8 mouse cellular contexts compared by ENCODE assay signal in genomic region chr10:79997034-79997760, GRCm38 (mm10). TPM values are rescaled to one million over a fixed set of nuclear protein-coding genes. Genes with fewer than 3 reads are reported as not detected.
DNase-seq lines count a peak whose midpoint lies in the region; ATAC-seq and TF ChIP-seq lines count a peak whose summit lies in the region.

No protein-coding gene starts in this region.

- H3K9ac ChIP-seq in intestine, embryonic 16.5 days (ENCODE audit: low read depth, low read length) = peak overlapping the region; percentile 68
- H3K9ac ChIP-seq in liver, embryonic 12.5 days = peak overlapping the region; percentile 87
- H3K9ac ChIP-seq in stomach, postnatal 0 days (ENCODE audit: low read length) = peak overlapping the region; percentile 63

- no peak for TF ChIP-seq EP300 in stomach, postnatal 0 days (optimal IDR thresholded peaks at IDR 0.05)

- 0 out of 2 replicates have a peak, but pooled peaks cover 6% of the 10 kb centered on the region for H3K27me3 ChIP-seq in intestine, embryonic 16.5 days (replicated peaks; ENCODE audit: control insufficient read depth, insufficient read depth, low read length)
- H3K27me3 ChIP-seq in liver, embryonic 12.5 days (replicated peaks) = peaks cover 4% of the 10 kb centered on the region
- H3K27me3 ChIP-seq in stomach, postnatal 0 days (ENCODE audit: control insufficient read depth, insufficient read depth, low read length) = no peaks in the 10 kb centered on the region

- peaks cover 7% of the 10 kb centered on the region for H3K4me1 ChIP-seq in intestine, embryonic 16.5 days (ENCODE audit: control insufficient read depth, insufficient read depth, low read length)
- peaks cover 75% of the 10 kb centered on the region for H3K4me1 ChIP-seq in liver, embryonic 12.5 days
- no peaks in the 10 kb centered on the region for H3K4me1 ChIP-seq in stomach, postnatal 0 days (replicated peaks; ENCODE audit: control insufficient read depth, insufficient read depth)

- DNase-seq in 3T3-L1 (ENCODE audit: low read depth, low spot score) (peak; percentile 84), R1 (ENCODE audit: low read depth, low spot score) (peak; percentile 95)
- peak; percentile 95 for DNase-seq in embryo, embryonic 10 days (ENCODE audit: low spot score)
- peak; percentile 51 for DNase-seq in gastrocnemius, postnatal 14 days
- peak; percentile 69 for DNase-seq in stomach, postnatal 0 days (ENCODE audit: low spot score)

- H3K4me3 ChIP-seq in intestine, embryonic 16.5 days (ENCODE audit: low read length) = peak overlapping the region; percentile 57
- peak overlapping the region; percentile 75 for H3K4me3 ChIP-seq in liver, embryonic 12.5 days
- H3K4me3 ChIP-seq in stomach, postnatal 0 days (ENCODE audit: low read depth, low read length) = peak overlapping the region; percentile 52

- intact Hi-C loops in gastrocnemius, postnatal 14 days (cut with DNase I; ENCODE audit: low total_unique reads) = no loop called here

- under 1% methylated on average over 35 of the region's 35 CpGs for WGBS in intestine, embryonic 16.5 days
- WGBS in liver, embryonic 12.5 days (ENCODE audit: insufficient replicate concordance) = 2% methylated on average over 35 of the region's 35 CpGs
- WGBS in stomach, postnatal 0 days = 1% methylated on average over 35 of the region's 35 CpGs

- H3K4me2 ChIP-seq in intestine, embryonic 16.5 days (ENCODE audit: low read depth, low read length) = peak overlapping the region; percentile 90
- peak overlapping the region; percentile 92 for H3K4me2 ChIP-seq in liver, embryonic 12.5 days
- peak overlapping the region; percentile 80 for H3K4me2 ChIP-seq in stomach, postnatal 0 days (replicated peaks; ENCODE audit: low read depth)

- peak; percentile 60 for ATAC-seq in intestine, embryonic 16.5 days
- peak; percentile 74 for ATAC-seq in liver, embryonic 12.5 days
- 0 out of 2 replicates have a peak, but pooled peaks have one; percentile 20 for ATAC-seq in monocyte, adult 5-6 weeks (replicated peaks; ENCODE audit: insufficient number of reproducible peaks, low FRiP score, low TSS enrichment, poor library complexity, severe bottlenecking)
- ATAC-seq in stomach, postnatal 0 days (ENCODE audit: low FRiP score, low TSS enrichment) = peak; percentile 38; the same call in 1 of the 2 replicates

- peak overlapping the region; percentile 62 for H3K27ac ChIP-seq in intestine, embryonic 16.5 days (ENCODE audit: low read length)
- peak overlapping the region; percentile 93 for H3K27ac ChIP-seq in liver, embryonic 12.5 days
- peak overlapping the region; percentile 58 for H3K27ac ChIP-seq in stomach, postnatal 0 days (replicated peaks)

- H3K36me3 ChIP-seq in intestine, embryonic 16.5 days (ENCODE audit: control insufficient read depth, insufficient read depth, low read length) = peaks cover 6% of the 10 kb centered on the region; the same call in 1 of the 2 replicates
- H3K36me3 ChIP-seq in liver, embryonic 12.5 days = peaks cover 70% of the 10 kb centered on the region
- peaks cover 15% of the 10 kb centered on the region for H3K36me3 ChIP-seq in stomach, postnatal 0 days (ENCODE audit: control insufficient read depth, insufficient read depth, low read length)

- TF ChIP-seq CTCF in stomach, postnatal 0 days (IDR thresholded peaks at IDR 0.05; ENCODE audit: low read depth) = no peak

- no peaks in the 10 kb centered on the region for H3K9me3 ChIP-seq in intestine, embryonic 16.5 days (ENCODE audit: control insufficient read depth, low read length)
- no peaks in the 10 kb centered on the region for H3K9me3 ChIP-seq in liver, embryonic 12.5 days (replicated peaks)
- H3K9me3 ChIP-seq in stomach, postnatal 0 days (ENCODE audit: control insufficient read depth, low read length) = no peaks in the 10 kb centered on the region

RNA-seq across cellular contexts. Expression of gene Abca7, which starts 0.9 kb away (rescaled TPM):
- total RNA-seq in gastrocnemius, postnatal 14 days (2021) = 1 to 10 TPM; 4.2 TPM
- polyA plus RNA-seq in intestine, embryonic 16.5 days (2015; fragmentation: Nextera tagmentation; extraction: Ambion mirVana) = 3.3 and 3.4 TPM in 2 replicates
- 10.5 and 12.1 TPM in 2 replicates for polyA plus RNA-seq in liver, embryonic 12.5 days (2016; fragmentation: Nextera tagmentation; extraction: Ambion mirVana)
- 33.6 to 53.0 TPM (median 45.9 TPM) in 3 replicates for total RNA-seq in monocyte, adult 5-6 weeks (2017)
- polyA plus RNA-seq in stomach, postnatal 0 days (2015; fragmentation: Nextera tagmentation; extraction: Ambion mirVana) = 2.6 and 3.2 TPM in 2 replicates

RNA-seq across cellular contexts. Expression of gene Cnn2, which starts 8.8 kb away (rescaled TPM):
- total RNA-seq in gastrocnemius, postnatal 14 days (2021) = 10 to 100 TPM; 19.2 to 24.8 TPM
- polyA plus RNA-seq in intestine, embryonic 16.5 days (2015; fragmentation: Nextera tagmentation; extraction: Ambion mirVana) = 226 and 245 TPM in 2 replicates
- polyA plus RNA-seq in liver, embryonic 12.5 days (2016; fragmentation: Nextera tagmentation; extraction: Ambion mirVana) = 68.2 and 75.4 TPM in 2 replicates
- 210 to 295 TPM (median 228 TPM) in 3 replicates for total RNA-seq in monocyte, adult 5-6 weeks (2017)
- polyA plus RNA-seq in stomach, postnatal 0 days (2015; fragmentation: Nextera tagmentation; extraction: Ambion mirVana) = 236 and 245 TPM in 2 replicates

RNA-seq across cellular contexts. Expression of gene Tmem259, which starts 13.1 kb away (rescaled TPM):
- total RNA-seq in gastrocnemius, postnatal 14 days (2021) = 10 to 100 TPM; 76.2 to 84.5 TPM
- 7.0 and 9.7 TPM in 2 replicates for polyA plus RNA-seq in intestine, embryonic 16.5 days (2015; fragmentation: Nextera tagmentation; extraction: Ambion mirVana)
- 17.2 and 17.5 TPM in 2 replicates for polyA plus RNA-seq in liver, embryonic 12.5 days (2016; fragmentation: Nextera tagmentation; extraction: Ambion mirVana)
- 49.0 to 80.6 TPM (median 59.1 TPM) in 3 replicates for total RNA-seq in monocyte, adult 5-6 weeks (2017)
- 18.5 and 19.1 TPM in 2 replicates for polyA plus RNA-seq in stomach, postnatal 0 days (2015; fragmentation: Nextera tagmentation; extraction: Ambion mirVana)

RNA-seq across cellular contexts. Expression of gene Arhgap45, which starts 19.3 kb away (rescaled TPM):
- total RNA-seq in gastrocnemius, postnatal 14 days (2021) = 1 to 10 TPM; 1.7 to 1.9 TPM
- polyA plus RNA-seq in intestine, embryonic 16.5 days (2015; fragmentation: Nextera tagmentation; extraction: Ambion mirVana) = 6.0 and 7.3 TPM in 2 replicates
- 22.3 and 22.8 TPM in 2 replicates for polyA plus RNA-seq in liver, embryonic 12.5 days (2016; fragmentation: Nextera tagmentation; extraction: Ambion mirVana)
- 356 to 478 TPM (median 365 TPM) in 3 replicates for total RNA-seq in monocyte, adult 5-6 weeks (2017)
- polyA plus RNA-seq in stomach, postnatal 0 days (2015; fragmentation: Nextera tagmentation; extraction: Ambion mirVana) = 2.0 TPM in 2 replicates

RNA-seq across cellular contexts. Expression of gene Grin3b, which starts 26.7 kb away (rescaled TPM):
- under 1 TPM; 0.11 to 0.25 TPM for total RNA-seq in gastrocnemius, postnatal 14 days (2021)
- polyA plus RNA-seq in intestine, embryonic 16.5 days (2015; fragmentation: Nextera tagmentation; extraction: Ambion mirVana) = 0.15 and 0.16 TPM in 2 replicates
- polyA plus RNA-seq in liver, embryonic 12.5 days (2016; fragmentation: Nextera tagmentation; extraction: Ambion mirVana) = 0.14 TPM in 2 replicates
- not detected in 3 replicates for total RNA-seq in monocyte, adult 5-6 weeks (2017)
- polyA plus RNA-seq in stomach, postnatal 0 days (2015; fragmentation: Nextera tagmentation; extraction: Ambion mirVana) = 0.17 and 0.18 TPM in 2 replicates

Comparison
In these comparisons a context has a peak if more than half of its experiments do, and no peak if none do; other contexts are left out.
1. Peak in every context shown above with its lines: DNase-seq, ATAC-seq, H3K4me3 ChIP-seq and H3K27ac ChIP-seq.
2. ATAC-seq: peak in every context shown above with its lines; median percentile 74 in liver, embryonic 12.5 days; 60 in intestine, embryonic 16.5 days; 38 in stomach, postnatal 0 days; 20 in monocyte, adult 5-6 weeks.